Mouse (Mus musculus) myocyte (in vitro differentiated cells): Measurements from ENCODE around the gene Mrgpra2a. TPM values are rescaled to one million over a fixed set of nuclear protein-coding genes. Genes with fewer than 3 reads are reported as not detected.

ENCODE experiments used
- H3K27me3 ChIP-seq: one replicate; pipeline ENCODE4 v1.6.1; 2011; ENCODE audit not compliant: control insufficient read depth, insufficient read depth, insufficient read length
- H3K36me3 ChIP-seq: one replicate; pipeline ENCODE4 v1.6.1; 2011; ENCODE audit not compliant: control insufficient read depth, insufficient read depth
- H3K4me2 ChIP-seq: one replicate; pipeline ENCODE4 v1.6.1; 2011; ENCODE audit warnings: low read depth, control low read depth
- H3K4me3 ChIP-seq: one replicate; pipeline ENCODE4 v1.5.1; 2011; ENCODE audit warnings: mild to moderate bottlenecking, control low read depth, moderate library complexity
- H3K79me2 ChIP-seq: one replicate; pipeline ENCODE4 v1.6.1; 2011; ENCODE audit not compliant: control insufficient read depth, insufficient read depth
- H3ac ChIP-seq: one replicate; pipeline ENCODE4 v1.6.1; 2011; ENCODE audit not compliant: control insufficient read depth, insufficient read length
- CEBPB ChIP-seq: IDR thresholded peaks from 2 replicates; pipeline ENCODE4 v1.6.1; 2011; ENCODE audit warnings: mild to moderate bottlenecking, moderate library complexity; ENCODE audit not compliant: poor library complexity, insufficient read depth, severe bottlenecking
- E2F4 ChIP-seq: IDR thresholded peaks from one replicate; pipeline ENCODE4 v1.6.1; 2011; ENCODE audit warnings: mild to moderate bottlenecking, control low read depth, moderate library complexity; ENCODE audit not compliant: insufficient read depth
- MAX ChIP-seq: IDR thresholded peaks from one replicate; pipeline ENCODE4 v1.6.1; 2011; ENCODE audit warnings: low read depth, mild to moderate bottlenecking, control low read depth
- MYOD1 ChIP-seq, 3 experiments: IDR thresholded peaks; one replicate each; pipeline ENCODE4 v1.6.1; 2011; ENCODE audit warnings: control low read depth in 2 of 3, low read depth in 2 of 3, mild to moderate bottlenecking in 2 of 3, moderate library complexity in 1 of 3; ENCODE audit not compliant: insufficient read length in 2 of 3, control insufficient read depth in 1 of 3
- MYOG ChIP-seq, 3 experiments: IDR thresholded peaks; one replicate each; pipeline ENCODE4 v1.6.1; 2011; ENCODE audit warnings: control low read depth in 2 of 3, low read depth in 2 of 3, mild to moderate bottlenecking in 2 of 3; ENCODE audit not compliant: insufficient read length in 2 of 3, control insufficient read depth in 1 of 3, insufficient read depth in 1 of 3
- POLR2A ChIP-seq: IDR thresholded peaks from one replicate; pipeline ENCODE4 v1.6.1; 2011; ENCODE audit warnings: low read depth, mild to moderate bottlenecking, control low read depth, moderate library complexity; ENCODE audit not compliant: insufficient read length
- POLR2AphosphoS2 ChIP-seq: IDR thresholded peaks from one replicate; pipeline ENCODE4 v1.6.1; 2011; ENCODE audit warnings: low read depth, control low read depth; ENCODE audit not compliant: insufficient read length
- REST ChIP-seq: IDR thresholded peaks from one replicate; pipeline ENCODE4 v1.6.1; 2011; ENCODE audit warnings: mild to moderate bottlenecking, control low read depth, moderate library complexity; ENCODE audit not compliant: insufficient read depth, insufficient read length
- SRF ChIP-seq: IDR thresholded peaks from one replicate; pipeline ENCODE4 v1.6.1; 2011; ENCODE audit warnings: low read depth; ENCODE audit not compliant: control insufficient read depth, insufficient read length
- TCF12 ChIP-seq: IDR thresholded peaks from one replicate; pipeline ENCODE4 v1.6.1; 2011; ENCODE audit warnings: mild to moderate bottlenecking, control low read depth; ENCODE audit not compliant: poor library complexity, insufficient read depth, severe bottlenecking
- TCF3 ChIP-seq: IDR thresholded peaks from one replicate; pipeline ENCODE4 v1.6.1; 2011; ENCODE audit warnings: low read depth, control low read depth; ENCODE audit not compliant: insufficient read length
- polyA plus RNA-seq: library from polyadenylated mRNA; unstranded; fragments of >200 nt; fragmentation: generic; extraction: Trizol; gene quantifications from one replicate; pipeline ENCODE4 v1.2.1, GENCODE M21; 2012; ENCODE audit warnings: missing spikeins

Mrgpra2a gene
- polyA plus RNA-seq, 1 experiment: not detected

DNA sequence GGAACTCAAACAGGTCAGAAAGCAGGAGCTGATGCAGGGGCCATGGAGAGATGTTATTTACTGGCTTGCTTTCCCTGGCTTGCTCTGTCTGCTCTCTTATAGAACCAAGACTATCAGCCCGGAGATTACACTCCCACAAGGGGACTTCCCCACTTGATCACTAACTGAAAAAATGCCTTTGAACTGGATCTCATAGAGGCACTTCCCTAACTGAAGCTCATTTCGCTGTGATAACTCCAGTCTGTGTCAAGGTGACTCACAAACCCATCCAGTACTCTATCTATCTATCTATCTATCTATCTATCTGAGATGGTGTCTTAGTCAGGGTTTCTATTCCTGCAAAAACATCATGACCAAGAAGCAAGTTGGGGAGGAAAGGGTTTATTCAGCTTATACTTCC is 41.3 kb downstream of the Mrgpra2a start:
- no peak overlapping the region for H3K4me3 ChIP-seq
- no peaks in the 10 kb centered on the region for H3K79me2 ChIP-seq
- TF ChIP-seq POLR2AphosphoS2 (no peak), SRF (no peak), MYOD1 (IDR thresholded peaks at IDR 0.05; ENCODE audit: control insufficient read depth in 1 of 3, insufficient read length in 2 of 3, low read depth in 2 of 3) (no peak), MYOG (IDR thresholded peaks at IDR 0.05; ENCODE audit: control insufficient read depth in 1 of 3, insufficient read depth in 1 of 3, insufficient read length in 2 of 3, low read depth in 2 of 3) (no peak), POLR2A (no peak), E2F4 (no peak), REST (no peak), MAX (no peak), CEBPB (no peak), TCF12 (no peak)
- H3ac ChIP-seq: no peak overlapping the region
- no peaks in the 10 kb centered on the region for H3K27me3 ChIP-seq
- H3K4me2 ChIP-seq: no peak overlapping the region
- no peaks in the 10 kb centered on the region for H3K36me3 ChIP-seq

DNA sequence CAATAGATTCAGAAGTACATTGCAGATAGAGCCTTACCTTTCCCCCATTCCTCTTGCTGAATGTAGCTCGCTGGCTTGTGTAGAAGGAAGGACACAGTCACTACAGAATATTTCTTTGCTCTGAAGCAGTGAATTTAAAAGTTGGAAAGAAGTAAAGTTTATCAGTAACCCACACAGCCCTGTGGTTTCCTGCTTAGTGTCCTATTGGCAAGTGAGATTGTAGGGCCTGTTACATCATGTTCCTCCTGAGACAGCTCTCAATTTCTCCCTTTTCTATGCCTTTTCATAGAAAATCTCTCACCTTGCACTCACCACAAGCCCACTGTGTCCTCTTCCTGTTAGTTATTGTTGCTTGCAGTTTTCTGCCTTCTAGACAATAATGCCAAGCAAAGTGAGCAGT is 42.4 kb downstream of the Mrgpra2a start:
- Histone ChIP-seq H3K4me3 (no peak overlapping the region), H3K27me3 (no peaks in the 10 kb centered on the region), H3ac (no peak overlapping the region), H3K4me2 (no peak overlapping the region), H3K36me3 (no peaks in the 10 kb centered on the region), H3K79me2 (no peaks in the 10 kb centered on the region)
- TF ChIP-seq E2F4: no peak

DNA sequence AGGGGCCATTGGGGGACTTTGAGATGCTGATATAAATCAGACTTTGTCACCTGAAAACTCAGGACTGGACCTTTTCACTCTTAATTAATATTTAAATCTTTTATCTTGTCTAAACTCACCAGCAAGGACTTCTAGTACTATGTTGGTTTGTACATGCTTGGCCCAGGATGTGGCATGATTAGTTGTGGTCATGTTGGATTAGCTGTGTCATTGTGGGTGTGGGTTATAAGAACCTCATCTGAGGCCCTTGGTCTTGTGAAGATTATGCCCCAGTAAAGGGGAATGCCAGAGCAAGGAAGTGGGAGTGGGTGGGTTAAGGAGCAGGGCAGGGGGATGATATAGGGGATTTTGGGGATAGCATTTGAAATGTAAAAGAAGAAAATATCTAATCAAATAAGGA is 50.8 kb downstream of the Mrgpra2a start:
- H3K79me2 ChIP-seq: no peaks in the 10 kb centered on the region
- H3K27me3 ChIP-seq: no peaks in the 10 kb centered on the region
- no peak overlapping the region for H3K4me3 ChIP-seq
- H3K36me3 ChIP-seq: no peaks in the 10 kb centered on the region
- H3K4me2 ChIP-seq: no peak overlapping the region
- no peak overlapping the region for H3ac ChIP-seq
- TF ChIP-seq MYOD1 (IDR thresholded peaks at IDR 0.05; ENCODE audit: control insufficient read depth in 1 of 3, insufficient read length in 2 of 3, low read depth in 2 of 3): no peak
- no peak for TF ChIP-seq SRF
- no peak for TF ChIP-seq REST
- TF ChIP-seq POLR2AphosphoS2: no peak
- TF ChIP-seq TCF3: no peak

Other genes starting within 250 kb of the Mrgpra2a start
- not detected for gene Mrgpra6, start 247.2 kb downstream of the Mrgpra2a start, polyA plus RNA-seq
- not detected for gene Mrgpra9, start 199.3 kb downstream of the Mrgpra2a start, polyA plus RNA-seq
- gene Mrgpra1, start 97.9 kb downstream of the Mrgpra2a start, polyA plus RNA-seq: not detected
- gene Mrgpra2b, start 76.7 kb upstream of the Mrgpra2a start, polyA plus RNA-seq: not detected
- not detected for gene Mrgpra3, start 149.2 kb upstream of the Mrgpra2a start, polyA plus RNA-seq